Mouse (Mus musculus) lung, postnatal 10 days (tissue): ENCODE results near the gene Slc6a8.

Experiments used
- DNase-seq: peaks from one replicate; pipeline ENCODE4 v3.0.0; 2021

Gene Slc6a8

DNA sequence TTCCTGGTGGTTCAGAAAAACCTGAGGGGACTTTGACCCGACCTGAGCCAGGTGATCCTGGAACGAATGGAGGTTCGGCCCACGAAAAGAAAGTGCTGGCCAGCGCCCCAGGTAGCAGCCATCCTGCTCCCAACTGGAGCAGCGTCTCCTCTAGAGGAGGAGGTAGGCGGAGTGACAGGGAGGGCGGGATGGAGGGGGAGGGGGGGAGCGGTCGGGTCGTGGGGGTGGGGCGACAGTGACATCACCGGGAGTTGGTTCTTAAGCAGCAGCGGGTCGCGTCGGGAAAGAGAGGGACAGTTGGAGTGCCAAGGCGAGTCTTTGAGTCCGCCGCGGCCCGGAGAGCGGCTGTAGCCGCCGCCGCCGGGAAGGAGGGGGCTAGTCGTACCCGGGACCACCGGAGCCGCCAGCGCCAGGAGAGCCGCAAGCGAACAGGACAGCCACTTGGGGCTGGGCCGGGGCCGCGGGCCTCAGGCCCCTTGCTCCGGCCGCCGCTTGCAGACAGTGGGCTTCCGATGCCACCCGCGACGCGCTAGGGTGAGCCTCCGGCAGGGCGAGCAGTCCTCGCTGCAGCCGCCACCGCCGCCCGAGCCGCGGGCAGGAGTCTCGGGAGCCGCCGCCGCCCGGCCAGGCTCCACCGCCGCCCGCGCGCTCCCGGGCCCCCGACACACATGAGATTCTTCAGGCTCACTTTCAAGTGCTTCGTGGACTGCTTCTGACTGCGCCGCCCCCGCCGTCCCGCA lies at the start of gene Slc6a8:
Gene Slc6a8, plus strand, starts transcription at position 272 of the 740 bp plus-strand sequence.
- DNase-seq = peak; percentile 81

DNA sequence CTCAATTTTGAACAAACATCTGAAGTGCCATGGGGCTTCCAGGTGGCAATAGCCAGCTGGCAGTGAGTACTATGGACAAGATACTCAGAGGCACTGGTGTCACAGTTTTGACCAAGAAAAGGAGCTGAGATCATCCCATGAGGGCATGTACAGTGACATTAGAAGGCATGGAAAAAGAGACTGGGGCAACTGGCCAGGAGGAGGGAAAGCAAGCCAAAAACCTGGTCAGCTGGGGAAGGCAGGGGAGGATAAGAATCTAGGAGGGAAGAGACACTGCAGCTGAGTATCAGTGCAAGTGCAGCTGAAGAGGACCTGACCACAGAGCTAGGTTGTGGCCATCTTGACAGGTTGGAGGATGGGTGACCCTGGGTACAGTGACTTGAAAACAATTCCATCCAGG lies 46.0 kb upstream of the Slc6a8 start:
- no peak for DNase-seq

DNA sequence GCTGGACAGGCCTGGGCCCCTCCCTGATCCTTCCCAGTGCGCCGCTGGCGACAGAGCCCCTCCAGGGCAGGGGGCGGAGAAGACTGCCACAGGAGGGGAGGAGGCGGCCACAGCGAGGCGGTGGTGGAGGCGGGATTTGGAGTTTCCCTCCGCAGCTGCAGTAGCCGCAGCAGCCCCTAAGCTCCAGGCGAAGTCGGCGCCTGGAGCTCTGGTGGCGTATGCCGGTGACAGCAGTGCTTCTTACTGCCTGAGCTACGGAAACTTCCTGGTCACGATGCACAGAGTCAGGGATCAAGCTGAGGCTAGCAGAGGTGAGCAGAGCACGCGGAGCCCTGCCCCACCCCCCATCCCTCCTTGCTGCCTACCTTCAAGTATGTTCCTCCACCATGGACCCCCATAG lies 37.5 kb upstream of the Slc6a8 start:
- no peak for DNase-seq

DNA sequence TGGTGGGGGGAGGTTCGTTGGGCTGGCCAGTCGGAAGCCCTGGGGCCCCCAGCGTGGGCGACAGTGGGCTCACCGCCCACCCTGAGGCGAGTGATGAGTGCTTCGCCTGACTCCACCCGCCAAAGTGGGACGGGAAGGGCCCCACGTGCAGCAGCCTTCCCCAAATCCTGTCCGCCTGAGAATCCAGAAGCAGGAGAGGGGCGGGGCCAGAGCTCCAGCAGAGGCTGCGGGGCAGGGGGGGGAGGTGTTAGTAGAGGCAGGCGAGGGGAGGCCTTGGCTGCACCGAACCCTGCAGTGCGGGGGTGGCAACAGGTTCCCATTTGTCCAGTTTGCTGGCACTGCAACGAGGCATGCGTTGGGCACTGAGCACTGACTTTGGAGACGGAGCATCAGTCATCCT lies 35.5 kb upstream of the Slc6a8 start:
- DNase-seq = no peak

DNA sequence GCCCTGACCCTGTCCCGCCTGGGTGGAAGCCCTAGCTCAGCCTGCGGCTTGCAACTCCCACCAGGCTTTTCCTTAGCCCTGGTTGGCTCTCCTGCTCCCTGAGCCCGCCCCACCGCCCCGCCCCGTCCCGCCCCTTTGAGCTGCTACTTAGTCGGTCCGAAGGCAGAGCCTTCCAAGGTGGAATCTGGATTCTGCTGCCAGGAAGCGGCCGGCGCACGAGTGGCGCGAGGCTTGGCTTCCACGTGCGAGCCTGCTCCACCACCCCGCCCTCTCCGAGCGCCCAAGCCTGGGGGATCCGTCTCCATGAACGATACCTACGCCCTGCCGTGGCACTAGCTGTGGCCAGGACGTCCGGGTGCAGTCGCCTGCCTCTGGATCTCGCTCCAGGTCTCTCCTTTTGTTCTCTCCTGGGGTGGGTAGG lies 33.7 kb upstream of the Slc6a8 start, which contains the start of gene Dusp9:
Gene Dusp9, plus strand, starts transcription at position 165 of the 421 bp plus-strand sequence.
- peak; percentile 50 for DNase-seq

DNA sequence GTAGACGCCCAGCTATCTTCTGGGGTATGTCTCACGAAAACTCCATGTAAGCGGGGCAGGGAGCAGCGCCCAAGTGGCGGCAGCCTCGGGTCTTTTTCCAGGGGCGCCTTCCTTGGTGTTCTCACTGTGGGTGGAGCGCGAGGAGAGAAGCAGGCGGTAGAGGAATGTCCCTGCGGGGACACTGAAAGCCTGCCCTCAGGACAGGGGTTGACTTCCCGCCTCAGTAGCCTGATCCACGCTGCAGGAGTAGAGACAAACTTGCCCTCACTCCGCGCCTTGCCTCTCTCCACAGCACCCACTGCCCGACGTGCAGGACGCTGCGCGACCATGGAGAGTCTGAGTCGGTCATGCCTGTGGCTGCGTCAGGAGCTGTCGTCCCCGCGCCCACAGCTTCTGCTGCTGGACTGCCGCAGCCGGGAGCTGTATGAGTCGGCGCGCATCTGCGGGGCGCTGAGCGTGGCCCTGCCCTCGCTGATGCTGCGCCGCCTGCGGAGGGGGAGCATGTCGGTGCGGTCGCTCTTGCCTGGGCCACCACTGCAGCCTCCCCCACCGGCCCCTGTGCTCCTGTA lies 33.0 kb upstream of the Slc6a8 start:
- no peak for DNase-seq

DNA sequence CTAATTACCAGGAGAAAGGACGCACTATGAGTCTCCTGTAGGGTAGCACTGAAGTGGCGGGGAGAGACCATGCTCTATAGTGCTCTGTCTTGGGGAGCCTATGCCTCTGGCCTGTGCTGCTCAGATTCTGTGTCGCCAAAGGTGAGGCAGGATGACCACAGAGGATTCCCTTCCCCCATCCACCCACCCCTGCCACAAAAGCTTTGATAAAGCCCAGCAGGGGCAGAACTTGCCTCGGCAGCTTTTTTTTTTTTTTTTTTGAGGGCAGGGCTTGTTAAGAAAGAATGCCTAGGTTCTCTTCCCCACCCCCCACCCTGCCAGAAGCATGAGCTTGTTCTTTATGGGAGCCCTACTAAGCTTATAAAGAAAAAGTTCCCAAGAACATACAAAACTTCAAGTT lies 27.8 kb upstream of the Slc6a8 start:
- DNase-seq = no peak

DNA sequence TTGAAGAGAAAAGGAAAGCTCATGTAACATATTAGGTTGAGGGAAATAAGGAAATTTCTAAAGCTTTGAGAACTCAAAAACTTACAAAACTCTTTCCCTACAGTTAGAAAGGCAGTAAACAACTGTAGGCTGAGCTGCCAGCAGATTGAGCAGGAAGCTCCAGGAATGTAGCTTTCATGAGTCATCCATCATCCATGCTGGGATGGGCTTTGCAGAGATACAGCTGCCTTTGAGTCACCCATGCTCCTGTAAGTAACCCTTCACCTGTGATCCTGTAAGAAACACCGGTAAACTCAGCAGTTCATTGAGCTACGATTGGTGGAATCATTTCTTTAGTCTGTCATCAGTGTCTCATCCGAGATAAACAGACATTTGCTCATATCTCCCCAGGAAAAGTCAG lies 22.1 kb upstream of the Slc6a8 start:
- DNase-seq = no peak

DNA sequence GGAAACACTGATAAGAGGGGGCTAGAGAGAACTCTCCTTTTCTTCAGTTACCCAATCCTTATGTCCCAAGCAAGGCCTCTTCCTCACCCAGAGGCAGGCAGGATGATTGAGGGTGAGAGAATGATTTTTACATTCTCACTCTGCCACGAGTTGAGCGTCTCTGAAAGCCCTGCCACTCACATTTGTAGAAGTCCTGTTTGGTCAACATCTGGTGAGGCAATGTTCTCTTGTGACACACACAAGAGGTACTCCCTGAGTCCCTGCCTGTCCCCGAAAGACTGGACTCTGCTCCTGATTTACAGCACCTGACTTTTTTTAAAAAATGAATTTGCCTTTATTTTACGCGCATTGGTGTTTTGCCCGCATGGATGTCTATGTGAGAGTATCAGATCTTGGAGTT lies 19.6 kb upstream of the Slc6a8 start:
- DNase-seq = no peak

DNA sequence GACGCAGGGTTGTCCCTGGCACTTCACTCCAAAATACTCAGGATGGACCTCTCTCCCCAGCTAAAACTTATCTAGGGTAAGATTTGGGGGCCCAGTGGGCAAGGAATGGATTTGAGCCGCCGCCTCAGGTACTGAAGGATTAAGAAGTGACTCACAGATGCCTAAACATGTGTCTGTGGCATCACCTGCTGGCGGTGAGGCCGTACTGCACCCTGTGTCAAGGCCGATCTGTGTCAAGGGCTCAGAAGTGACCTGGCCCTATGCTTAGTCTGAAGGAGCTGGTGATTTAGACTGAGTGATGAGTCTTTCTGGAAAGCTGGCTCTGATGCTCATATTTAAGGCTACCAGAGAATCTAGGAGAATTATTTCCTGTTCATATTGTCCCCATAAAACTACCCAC lies 18.8 kb upstream of the Slc6a8 start:
- peak; percentile 82 for DNase-seq

DNA sequence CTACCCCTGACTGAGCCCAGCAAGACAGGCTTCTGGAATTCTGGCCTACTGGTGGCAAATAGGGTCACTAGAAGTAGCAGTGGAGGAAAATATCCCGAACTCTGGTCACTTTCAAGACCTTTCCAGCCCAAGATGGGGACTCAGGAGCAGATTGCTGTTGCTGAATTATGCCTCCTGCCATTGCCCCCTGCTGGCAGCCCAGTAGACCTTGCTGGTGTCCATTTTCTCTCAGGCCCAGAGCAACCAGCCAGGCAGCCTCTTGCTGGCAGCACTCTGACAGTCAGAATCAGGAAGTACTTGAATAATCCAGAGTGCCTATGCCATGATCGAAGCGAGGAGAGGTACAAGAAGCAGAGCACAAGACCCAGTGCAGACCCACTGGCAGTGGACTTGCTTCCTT lies 17.4 kb upstream of the Slc6a8 start:
- peak; percentile 53 for DNase-seq

DNA sequence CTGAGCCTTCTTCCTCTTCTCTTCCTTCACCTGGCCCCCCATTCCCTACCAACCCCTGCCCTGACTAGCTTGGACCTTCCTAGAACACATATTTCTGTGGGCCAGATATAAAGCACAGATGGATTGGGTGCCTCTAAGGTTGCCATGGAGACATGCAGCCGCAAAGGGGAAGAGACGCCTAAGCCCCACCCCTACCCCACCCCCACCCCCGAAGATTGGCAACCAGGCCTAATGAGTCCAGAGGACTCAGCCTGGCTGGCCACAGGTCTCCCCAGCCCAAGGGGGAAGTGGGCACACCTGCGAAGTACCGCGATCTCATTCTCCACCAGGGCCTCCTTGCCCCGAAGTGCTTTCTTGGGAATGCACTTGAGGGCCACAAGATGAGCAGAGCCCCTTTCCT lies 14.6 kb upstream of the Slc6a8 start:
- no peak for DNase-seq

DNA sequence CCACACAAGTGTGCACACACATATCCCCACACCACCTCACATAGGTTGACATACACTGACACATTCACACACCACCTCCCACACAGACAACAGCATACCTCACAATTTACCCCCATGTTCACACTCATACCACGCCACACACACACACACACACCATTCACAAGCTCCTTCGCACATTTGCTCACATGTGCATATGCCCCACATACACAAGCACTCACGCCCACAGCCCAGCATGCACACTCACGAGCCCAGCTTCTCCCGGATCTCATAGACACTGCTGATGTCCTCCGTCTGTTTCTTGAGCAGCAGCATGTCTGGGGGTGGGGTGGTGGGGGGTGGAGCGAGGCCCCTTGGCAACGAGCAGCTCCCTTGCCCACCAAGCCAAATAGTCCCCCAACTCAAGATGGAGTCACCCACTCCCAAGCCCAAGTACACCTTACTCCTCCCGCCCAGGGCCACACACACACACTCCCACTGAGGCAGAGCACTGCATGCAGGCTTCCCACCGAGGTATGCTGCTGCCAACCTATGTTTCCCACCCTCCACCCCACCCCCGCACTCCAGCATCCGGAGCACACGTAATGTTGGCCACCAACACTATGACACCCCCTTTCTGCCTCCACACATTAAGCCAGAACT lies 13.9 kb upstream of the Slc6a8 start:
- no peak for DNase-seq

DNA sequence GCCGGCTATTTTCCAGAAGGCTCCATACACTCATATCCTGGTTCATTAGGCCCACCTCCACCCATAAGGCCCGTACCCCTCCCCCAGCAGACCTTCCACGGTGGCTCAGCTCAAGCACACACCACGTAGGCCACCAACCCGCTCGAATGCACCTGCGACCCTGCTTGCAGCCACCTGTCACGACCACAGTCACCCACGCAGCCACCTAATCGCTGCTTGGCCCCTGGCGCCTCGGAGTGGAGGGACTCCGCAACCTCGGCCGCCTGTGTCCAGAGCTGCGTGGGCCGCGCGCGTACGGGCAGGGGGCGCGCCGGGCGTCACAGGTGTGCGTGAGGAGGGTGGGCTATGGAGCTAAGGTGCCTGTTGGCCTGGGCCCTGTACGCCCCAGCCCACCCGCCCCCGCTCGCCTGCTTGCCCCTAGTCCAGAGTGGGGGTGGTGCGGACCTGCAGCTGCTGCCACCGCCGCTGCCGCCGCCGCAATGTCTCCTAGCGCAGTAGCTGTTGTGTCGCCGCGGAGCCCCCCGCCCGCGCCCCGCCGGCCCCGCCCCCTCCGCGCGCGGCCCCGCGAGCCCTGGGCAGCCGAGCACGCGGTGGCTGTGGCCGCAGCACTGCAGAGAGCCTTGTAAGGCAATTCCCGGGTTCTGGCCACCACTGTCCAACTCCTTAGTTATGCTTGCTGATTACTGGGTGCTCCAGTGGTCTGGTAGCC lies 13.2 kb upstream of the Slc6a8 start, which contains the start of gene Pnck:
Gene Pnck, minus strand, starts transcription at position 543 of the 709 bp plus-strand sequence.
- DNase-seq = no peak

DNA sequence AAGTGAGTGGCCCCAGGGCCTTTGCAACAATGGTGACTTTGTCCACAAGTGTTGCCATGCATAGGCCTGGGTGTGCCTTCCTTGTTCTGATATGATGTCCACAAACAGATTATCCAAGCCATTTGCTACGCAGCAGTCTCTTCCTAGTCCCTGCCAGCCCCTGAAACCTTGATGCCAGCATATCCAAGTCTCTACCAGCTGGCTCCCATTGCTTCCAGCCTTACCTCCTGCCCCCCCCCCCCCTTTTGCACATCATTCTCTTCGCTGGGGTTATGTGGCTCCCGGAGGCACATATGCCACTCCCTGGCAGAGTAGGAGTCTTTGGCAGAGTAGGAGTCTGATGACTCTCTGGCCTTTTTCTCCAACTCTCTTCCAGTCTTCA lies 12.7 kb upstream of the Slc6a8 start:
- DNase-seq = no peak

DNA sequence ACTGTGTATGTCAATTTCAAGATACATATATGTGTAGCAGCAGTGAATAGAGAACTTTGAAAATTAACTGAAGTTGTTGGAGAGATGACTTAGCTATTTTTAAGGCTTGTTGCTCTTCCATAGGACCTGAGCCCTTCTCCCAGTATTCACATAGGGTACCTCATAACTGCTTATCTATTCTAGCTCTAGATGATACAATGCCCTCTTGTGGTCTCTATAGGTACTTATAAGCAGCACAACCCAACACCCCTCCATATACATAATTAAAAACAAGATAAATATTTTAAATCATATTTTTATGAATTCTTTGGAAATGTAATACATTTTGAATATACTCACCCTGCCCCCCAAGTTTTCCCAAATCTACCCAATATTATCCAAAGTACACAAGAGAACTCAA lies 9.8 kb upstream of the Slc6a8 start:
- no peak for DNase-seq

DNA sequence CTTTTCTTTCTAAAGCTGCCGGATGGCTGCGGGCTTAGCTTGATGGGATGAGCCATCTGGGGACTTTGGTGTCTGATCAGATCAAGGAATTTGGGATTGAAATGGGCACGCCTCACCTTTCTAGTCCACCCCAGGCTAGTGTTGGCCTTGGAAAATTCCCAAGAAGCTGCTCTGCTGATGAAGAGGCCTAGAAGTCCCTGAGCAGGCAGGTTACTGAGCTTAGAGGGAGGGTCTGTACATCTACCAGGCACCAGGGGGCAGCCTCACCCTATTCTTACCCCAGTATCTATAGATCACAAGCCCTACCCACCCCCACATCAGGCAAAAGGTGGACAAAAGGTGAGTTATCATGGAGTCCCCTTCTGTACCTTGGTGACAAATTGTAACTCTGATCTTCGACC lies 919 bp upstream of the Slc6a8 start:
- DNase-seq = peak; percentile 53

DNA sequence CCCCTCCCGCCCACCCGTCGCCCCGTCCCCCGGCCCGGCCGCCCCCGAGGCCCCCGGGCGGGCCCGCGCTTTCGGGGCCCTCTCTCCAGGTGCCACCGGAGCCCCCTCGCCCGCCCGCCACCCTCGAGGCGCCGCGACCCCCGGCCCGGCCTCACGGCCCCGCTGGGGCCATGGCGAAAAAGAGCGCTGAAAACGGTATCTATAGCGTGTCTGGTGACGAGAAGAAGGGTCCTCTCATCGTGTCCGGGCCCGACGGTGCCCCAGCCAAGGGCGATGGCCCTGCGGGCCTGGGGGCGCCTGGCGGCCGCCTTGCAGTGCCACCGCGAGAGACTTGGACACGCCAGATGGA lies 643 bp downstream of the Slc6a8 start:
- no peak for DNase-seq

DNA sequence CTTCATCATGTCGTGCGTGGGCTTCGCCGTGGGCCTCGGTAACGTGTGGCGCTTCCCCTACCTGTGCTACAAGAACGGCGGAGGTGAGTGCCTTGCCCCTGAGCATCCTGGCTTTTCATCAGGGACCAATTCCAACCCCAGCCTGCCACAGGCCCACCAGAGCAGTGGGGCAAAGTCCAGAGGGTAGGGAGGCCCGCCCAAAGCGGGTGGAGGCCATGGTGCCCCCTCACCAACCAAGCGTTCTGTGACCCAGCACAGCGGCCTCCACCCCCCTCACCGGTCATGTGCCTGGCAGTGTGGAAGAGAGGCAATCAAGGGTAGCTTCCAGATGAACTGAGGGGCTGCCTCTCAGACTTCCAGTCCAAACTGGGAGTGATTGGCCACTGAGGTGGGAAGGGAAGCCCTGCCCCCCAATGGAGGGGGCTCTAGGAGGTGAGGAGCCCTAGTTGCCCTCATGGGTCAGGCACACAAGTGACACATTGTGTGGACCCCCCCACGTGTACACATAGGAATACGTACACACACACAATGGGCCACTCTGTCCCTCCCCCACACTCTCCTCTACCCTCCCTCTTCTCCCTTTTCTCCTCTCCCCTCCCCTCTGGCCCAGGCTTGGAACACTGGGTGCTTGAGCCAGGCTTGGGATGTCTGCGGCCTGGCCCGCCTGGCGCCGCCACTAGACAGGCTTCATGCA lies 1.2 kb downstream of the Slc6a8 start:
- peak; percentile 47 for DNase-seq

DNA sequence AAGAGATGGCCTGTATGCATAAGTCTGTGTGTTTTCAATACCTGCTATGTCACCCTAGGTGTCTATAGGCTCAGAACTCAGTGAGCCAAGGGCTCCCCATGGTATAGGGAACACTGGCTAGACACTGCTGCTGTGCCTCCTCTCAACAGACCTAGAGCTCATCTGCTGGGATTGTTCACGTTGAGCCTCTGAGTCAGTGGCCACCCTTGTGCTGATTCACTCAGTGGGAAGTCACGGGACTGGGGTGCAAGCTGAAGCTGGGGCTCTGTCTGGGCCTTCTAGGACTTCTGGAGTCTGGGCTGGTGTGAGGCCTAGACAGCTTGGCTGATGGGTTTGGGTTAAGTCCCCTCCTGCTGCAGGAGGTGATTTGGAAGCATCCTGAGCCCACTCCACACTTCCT lies 2.3 kb downstream of the Slc6a8 start:
- no peak for DNase-seq

DNA sequence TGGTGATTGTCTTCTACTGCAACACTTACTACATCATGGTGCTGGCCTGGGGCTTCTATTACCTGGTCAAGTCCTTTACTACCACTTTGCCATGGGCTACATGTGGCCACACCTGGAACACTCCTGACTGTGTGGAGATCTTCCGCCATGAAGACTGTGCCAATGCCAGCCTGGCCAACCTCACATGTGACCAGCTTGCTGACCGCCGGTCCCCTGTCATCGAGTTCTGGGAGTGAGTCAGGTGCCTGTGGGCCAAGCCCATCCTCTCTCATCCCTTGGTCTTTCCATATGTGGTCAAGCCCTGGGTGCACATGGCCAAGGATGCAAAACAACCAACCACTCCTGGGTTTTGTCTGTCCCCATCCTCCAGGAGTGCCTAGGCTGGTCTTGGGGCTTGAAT lies 3.7 kb downstream of the Slc6a8 start:
- no peak for DNase-seq

DNA sequence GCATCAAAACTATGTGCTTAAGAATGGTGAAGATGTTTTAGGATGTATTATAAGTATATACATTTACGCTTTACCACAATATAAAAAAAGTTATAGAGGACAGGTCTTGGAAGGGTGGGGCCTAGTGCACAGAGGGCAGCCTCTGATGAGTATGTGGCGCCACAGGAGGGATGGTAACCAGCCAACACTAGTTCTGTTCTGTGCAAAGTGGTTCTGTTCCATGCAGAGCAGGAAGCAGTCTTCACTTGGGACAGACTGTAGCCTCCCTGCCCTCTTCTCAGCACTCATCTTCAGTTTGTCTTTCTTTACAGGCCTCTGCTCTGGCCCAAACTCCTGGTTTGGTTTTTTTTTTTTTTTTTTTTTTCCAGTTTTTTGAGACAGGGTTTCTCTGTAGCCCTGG lies 11.2 kb downstream of the Slc6a8 start:
- DNase-seq = no peak

DNA sequence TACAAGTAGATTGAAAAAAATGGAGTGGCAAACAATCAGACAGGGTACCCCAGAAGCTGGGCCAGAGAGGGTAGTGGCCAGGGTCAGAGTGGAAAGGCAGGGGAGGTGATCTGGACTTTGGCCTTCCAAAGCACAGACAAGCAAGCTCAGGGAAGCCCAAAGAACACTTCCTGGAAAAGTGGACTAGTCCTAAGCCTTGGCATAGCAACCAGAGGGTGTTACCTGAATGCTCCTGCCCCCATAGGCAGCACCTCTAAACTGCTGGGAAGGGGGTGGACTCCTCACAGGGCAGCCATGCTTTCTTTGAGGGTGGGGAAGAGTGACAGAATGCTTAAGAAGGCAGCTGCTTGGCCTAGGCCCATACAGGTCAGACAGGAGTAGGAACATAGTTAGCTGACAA lies 12.0 kb downstream of the Slc6a8 start:
- DNase-seq = no peak
